Mouse (Mus musculus) thymus, postnatal 0 days (tissue): ENCODE results near the gene Inka2. TPM values are rescaled to one million over a fixed set of nuclear protein-coding genes. Genes with fewer than 3 reads are reported as not detected.

Experiments used
- DNase-seq: peaks from one replicate; pipeline ENCODE4 v3.0.0-alpha.2; 2015; ENCODE audit warnings: low spot score
- polyA plus RNA-seq: library from polyadenylated mRNA; unstranded; fragments of >200 nt; fragmentation: Nextera tagmentation; extraction: Ambion mirVana; gene quantifications from 2 replicates; pipeline ENCODE4 v1.2.1, GENCODE M21; 2015

Inka2 gene
- polyA plus RNA-seq, 1 experiment from 2014 or later: 2.6 TPM

DNA sequence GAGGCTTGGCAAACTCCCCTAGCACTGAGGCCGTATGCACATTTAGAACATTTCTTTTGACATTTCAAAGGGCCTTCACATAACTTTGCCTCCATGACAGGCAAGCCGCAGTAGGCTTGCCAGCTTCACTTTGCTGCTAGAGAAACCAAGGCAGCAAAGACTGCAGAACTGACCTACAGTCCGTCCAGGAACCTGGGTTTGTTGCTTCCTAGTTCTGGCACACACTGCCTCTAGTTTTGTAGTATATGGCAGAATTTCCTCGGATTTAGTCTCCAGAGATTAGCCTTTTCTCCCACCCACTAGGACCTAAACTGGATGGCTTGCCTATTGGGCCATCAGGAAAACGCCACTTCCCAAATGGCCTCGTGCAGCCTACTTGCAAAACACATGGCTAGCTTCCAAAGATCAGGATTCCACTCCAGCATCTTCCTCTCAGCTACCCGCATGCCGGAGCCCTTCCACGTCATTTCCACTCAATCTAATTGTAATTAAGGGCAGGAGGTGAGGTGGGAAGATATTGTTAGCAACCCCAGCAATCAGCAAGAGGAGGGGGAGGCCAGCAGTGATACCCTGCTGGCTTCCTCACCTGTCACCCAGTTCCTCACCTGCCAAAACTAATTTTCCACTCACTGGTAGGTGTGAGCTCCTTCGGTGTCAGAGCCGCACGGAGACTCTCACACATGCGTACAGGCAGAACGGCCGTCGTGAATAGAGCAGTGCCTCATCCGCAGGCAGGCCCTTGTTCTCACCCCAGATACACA is 7.8 kb upstream of the Inka2 start:
- no peak for DNase-seq

DNA sequence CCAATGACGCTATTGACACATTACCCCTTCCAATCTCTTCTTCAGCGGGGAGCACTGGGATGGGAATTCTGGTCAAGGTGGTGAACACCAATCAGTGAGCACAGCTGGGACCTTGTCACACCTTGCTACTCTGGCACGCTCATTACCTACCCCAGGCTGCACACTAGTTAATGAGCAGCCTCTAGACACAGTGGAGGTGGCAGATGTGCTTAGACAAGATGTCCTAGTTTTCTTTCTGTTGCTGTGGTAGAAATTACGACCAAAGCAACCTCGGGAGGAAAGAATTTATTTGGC is 7.3 kb upstream of the Inka2 start:
- no peak for DNase-seq

DNA sequence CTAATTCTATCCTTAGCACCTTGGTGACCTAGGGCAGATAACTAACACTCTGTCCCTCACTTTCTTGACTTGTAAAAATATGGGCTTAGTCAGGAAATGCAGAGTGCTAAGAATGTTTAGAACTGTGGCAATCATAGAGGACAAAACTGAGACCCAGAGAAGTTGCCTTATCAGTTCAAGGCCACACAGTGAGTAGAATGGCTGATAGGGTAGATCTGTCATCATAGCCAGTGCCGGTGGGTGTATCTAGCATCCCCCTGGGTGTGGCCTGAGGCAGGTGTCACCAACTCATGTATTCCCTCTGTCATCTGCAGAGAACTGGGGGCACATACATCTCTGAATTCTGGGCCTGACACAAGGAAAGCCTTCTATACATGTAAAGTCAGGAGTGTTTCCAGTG is 6.1 kb upstream of the Inka2 start:
- no peak for DNase-seq

DNA sequence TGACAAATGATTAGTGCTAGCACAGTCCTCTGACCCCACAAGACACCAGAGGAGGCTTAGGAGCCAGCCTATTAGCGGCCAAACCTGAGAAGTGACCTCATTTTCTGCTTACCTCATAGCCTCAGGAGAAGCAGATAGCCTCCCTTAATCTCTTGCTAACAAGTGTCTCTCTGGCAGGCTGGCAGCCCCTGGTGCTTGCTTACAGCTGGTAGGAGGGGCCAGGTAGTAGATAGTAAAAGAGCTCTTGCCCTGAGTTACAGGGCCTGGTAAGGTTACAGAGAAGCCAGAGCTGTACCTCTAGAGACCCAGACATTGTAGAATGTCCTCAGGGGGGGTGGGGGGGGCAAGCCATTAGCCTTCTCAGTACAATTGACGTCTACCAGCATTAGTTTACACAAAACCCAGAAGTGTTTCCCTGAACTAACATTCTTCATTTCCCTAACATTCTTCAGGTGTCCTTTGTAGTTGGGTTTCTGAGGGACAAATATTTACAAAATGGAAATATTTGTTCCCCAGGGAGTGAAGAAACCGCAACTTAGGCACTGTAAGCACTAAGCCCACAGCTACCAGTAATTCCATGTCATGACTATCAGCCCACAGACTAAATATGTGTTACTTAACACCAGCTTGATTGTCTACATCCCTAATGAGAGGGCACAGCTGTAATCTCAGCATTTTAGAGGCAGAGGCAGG is 5.0 kb upstream of the Inka2 start:
- no peak for DNase-seq

DNA sequence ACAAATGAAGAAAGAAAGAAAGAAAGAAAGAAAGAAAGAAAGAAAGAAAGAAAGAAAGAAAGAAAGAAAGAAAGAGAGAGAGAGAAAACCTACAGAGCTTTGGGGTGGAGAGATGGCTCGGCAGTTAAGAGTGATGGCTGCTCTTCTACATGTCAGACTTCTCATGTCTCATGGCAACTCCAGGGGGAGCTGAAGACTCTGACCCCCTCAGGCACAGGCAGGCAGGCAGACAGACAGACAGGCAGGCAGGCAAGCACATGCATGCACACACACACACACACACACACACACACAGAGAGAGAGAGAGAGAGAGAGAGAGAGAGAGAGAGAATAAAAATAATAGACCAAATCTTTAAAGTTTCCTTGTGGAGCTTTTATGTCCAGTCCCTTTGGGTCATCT is 3.6 kb upstream of the Inka2 start:
- peak; percentile 33 for DNase-seq

DNA sequence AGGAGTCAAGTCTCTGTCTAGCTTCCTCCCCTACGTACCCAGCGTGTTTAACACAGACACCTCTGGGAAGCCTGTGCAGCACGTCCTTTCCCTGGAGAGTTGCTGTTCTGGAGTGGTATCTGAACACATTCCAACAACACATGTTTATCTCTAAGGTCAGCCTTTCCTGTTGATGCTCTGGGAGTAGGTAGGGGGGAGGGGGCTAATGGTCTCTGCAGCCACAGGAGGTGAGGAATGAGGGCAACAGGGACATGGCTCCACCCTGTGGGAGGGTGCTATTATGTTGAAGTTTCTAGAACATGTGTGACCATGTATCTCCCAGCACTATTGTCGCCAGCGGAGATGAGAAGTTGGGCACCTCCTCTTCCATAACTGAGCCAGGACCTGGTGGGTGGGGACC is 3.0 kb upstream of the Inka2 start:
- no peak for DNase-seq

DNA sequence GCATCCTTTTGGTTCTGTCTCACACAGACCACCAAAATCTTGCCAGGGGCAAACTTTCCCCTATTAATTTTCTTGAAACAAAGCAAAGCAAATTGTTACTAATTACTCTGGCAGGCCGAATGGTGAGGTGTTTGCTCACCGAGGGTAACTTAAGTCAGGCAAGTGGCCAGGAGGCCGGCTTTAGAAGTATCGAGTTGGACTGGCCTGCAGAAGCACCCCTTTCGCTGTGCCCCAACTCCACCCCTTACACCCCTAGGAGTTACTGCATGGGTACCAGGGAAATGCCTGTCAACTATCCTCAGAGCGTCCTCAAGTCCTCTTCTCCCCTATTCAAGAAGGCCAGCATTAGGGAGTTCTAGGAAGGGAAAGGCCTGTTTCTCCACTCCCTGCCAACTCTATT is 828 bp upstream of the Inka2 start:
- DNase-seq: no peak

DNA sequence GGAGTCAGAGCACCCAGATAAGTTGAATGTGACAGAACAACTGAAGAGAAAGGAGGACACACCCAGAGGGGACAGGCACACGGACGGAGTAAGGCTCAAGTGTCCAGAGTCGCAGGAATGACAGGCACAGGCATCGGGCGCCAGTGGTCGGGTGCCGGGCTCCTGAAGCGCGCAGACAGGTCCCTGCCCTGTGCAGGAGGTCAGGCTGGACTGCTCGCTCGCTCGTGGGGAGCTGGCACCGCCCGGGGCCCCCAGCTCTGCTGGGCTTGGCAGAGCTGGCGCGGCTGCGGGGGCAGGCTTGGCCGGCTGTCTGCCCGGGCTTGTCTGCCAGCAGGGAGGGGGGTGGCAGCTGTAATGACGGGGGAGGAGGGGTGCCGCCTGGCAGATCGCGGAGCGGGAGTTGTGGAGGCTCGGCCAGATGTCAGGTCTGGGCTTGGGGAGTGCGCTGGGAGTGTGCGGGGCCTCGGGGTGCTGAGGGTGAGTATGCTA is 706 bp downstream of the Inka2 start:
- DNase-seq: peak; percentile 30

DNA sequence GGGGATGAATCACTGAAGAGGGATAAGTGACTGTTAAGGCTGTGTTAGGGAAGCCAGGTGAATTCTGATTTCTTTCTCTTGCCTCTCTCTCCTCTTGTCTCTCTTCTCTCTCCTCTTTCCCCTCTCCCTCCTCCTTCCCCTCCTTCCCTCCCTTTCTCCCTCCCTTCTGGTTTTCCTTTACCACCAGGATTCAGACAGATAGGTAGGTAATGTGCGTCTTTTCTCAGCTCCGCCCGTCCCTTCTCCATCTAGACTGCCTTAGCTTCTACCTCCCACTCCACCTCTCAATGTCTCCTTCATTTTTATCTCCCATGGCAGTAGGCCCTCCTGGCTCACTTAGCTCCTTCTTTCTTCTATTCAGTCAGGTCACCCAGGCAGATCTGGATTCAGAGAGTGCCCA is 1.2 kb downstream of the Inka2 start:
- DNase-seq: no peak

DNA sequence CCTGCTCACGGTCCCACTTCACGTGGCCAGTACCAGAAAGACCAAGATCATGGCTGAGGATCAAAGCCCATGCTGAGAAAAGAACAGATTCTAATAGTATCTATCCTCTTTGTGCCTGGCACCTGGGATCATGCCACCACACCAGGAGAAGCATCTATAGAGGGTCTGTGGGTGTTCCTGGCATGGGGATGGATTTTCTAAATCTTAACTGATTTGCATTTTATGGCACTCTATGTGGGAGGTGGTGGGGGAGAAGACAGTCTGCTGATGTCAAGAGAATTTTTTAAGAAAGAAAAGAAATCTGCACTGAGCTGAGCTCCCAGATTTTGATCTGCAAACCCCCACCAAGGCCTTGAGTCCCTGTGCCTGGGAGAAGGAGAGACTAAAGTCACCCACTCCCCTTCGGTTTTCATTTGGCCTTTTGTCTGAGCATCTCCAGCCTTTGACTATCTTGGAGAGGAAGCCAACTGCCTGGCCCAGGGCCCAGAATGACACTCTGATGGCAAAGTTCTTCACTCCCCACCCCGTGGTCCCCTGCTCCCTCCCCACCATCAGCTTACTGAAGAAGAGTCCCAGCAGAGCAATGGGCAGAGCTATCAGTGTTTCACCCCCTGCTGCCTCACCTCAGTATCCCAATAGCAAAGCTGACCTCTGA is 2.1 kb downstream of the Inka2 start:
- DNase-seq: no peak

DNA sequence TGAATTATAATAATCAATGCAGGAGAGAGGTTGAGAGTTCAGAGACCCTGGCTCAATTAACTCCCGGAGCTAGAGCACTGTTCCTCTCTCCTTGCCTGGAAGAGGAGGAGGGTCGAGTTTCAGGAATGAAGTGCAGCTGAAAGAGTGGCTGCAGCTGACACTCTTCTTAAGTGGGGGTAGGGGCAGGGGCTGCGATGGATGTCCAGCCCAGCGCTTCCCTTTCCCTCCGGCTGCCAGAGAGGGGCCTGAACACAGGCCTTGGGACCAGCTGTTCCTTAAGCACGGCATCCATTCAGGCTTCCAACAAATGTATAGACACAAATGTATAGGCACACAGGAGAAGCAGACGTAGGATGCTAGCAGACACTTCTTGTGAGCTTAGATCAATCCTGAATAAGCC is 3.2 kb downstream of the Inka2 start:
- DNase-seq: no peak

DNA sequence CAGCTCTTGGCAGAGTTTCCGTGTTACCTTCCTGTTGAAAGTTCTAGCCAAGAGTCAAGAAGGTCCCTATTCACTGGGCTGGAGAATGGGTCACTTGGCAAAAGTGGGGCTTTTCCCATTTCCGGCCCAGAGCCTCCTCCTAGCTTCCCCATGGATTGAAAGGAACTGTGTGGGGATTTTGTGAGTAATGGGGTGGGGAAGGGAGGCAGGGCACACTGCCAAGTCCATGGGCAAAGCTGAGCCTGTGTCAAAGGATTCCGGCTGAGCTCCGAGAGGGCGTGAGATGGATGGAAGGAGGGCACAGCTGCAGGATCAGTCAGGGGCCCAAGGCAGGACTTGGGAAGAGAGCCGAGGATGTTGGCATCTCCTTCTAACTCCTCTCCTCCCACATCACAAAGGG is 5.8 kb downstream of the Inka2 start:
- no peak for DNase-seq

DNA sequence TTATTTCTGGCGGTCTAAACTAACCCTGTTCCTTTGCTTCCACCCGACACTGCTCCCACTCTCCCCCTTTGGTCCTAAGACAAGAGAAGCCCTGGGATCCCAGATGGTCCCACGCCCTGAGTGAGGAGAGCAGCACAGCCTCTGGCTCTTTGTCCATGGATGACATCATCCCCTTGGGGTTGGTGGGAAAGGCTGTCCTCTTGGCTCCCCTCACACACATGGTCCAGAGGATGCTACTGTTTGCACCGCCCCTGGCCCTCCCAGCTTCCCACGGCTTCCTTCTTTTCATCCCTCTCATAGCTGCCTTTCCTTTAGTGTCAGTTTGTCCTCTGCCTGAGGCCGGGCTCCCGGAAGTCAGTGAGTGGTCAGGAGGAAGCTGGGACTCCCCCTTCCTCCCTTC is 7.3 kb downstream of the Inka2 start:
- no peak for DNase-seq

DNA sequence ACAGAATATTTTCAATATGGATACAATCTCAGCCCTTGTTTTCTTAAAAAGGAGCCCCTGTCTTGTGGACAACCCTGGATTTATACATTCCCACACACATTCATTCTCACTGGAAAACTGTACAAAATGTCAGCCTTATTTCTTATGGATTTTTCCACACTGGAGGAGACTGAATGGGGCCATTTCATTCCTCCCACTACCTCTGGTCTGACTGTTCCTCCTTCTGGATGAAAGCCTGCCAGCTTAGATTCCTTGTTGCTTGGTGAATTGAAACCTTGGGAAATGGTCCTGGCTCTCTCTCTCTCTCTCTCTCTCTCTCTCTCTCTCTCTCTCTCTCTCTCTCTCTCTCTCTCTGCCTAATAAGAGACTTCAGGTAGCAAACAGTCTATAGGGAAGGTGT is 8.4 kb downstream of the Inka2 start:
- no peak for DNase-seq

DNA sequence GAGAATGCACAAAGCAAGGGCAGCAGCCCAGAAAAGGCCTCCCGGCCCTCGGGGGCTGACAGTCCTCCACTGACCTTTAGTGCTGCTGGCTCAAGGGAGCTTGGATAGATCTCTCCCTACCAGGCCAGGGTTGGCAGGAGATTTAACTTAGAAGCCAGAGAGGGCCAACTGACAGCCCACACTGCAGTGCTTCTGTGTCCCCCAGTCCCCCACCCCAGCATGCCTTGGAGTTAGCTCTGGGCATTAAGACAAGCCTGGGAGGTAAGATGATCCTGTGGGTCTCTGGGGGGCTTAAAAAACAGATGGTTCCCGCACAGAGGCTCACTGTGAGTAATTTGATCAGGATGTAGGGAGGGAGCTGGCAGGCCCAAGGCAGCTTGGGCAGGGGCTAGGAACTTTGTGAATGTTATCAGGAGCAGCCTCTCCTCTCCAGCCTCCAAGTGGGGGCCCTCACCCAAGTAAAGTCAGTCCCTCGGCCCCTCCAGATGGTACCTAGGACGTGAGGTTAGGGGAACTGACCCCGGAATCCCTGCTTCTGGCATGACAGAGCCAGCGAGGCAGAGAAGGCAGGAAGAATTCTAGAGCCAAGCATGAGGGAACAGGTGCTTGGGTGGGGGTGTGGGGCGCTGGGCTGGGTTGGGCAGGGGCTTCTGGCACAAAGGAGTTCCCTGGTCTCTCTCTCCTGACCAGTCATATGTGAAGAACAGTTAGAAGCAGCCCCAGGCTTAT is 9.9 kb downstream of the Inka2 start:
- no peak for DNase-seq

DNA sequence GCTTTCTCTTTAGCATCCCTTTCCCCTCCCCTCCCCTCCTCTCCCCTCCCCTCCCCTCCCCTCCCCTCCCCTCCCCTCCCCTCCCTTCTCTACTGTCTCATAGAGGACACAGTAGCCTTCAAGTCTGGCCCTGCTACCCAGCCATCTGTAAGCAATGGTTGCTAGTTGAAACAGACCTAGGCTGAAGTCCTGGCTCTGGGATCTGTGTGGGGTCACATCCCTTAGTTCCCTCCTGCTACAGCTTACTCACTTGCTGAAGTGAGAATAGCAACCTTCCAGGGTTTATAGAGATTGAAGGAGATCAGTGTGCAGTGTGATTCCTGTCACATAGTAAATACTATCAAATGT is 10.4 kb downstream of the Inka2 start:
- DNase-seq: no peak

DNA sequence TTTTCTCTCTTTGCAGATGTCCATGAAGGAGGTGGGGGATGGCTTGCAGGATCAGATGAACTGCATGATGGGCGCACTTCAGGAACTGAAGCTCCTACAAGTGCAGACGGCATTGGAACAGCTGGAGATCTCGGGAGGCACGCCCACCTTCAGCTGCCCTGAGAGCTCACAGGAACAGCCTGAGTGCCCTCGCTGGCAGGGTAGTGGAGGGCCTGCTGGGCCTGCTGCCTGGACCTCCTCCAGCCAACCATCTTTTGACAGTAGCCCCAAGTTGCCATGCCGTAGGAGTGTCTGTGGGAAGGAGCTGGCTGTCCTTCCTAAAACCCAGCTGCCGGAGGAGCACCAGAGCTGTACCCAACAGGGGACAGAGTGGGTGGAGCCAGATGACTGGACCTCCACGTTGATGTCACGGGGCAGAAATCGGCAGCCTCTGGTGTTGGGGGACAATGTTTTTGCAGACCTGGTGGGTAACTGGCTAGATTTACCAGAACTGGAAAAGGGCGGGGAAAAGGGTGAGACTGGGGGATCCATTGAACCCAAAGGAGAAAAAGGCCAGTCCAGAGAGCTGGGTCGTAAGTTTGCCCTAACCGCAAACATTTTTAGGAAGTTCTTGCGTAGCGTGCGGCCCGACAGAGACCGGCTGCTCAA is 12.1 kb downstream of the Inka2 start:
- DNase-seq: no peak

DNA sequence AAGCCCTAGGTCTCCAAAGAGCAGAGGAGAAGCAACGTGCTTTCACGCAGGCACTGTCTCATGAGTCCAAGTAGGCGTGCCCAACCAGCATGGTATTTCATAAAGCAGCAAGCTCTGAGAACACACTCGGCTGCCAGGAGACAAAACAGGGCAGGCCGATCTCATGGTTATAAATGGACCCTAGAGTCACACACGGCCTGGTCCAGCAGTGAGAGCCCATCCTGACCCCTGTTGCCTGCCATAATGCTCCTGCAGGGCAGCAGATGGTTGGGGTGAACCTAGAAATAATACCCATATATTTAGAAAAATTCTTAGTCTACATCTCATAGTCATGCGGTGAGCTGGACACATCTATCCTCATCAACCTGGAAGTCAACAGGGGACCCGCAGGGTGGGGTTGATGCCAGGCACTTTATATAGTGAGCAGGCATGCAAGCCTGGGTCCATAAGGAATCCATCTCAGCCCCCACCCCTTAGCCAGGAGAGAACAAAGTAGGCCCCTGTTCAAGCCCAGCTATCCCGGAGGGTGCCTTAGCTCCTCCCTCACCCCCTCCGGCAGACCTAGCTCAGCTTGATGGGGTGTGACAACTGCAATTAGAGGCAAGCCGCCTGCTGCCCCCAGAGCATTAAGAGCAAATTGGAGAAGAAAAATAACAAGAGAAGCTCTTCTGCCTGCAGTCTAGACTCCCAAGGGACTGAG is 13.6 kb downstream of the Inka2 start:
- DNase-seq: no peak

DNA sequence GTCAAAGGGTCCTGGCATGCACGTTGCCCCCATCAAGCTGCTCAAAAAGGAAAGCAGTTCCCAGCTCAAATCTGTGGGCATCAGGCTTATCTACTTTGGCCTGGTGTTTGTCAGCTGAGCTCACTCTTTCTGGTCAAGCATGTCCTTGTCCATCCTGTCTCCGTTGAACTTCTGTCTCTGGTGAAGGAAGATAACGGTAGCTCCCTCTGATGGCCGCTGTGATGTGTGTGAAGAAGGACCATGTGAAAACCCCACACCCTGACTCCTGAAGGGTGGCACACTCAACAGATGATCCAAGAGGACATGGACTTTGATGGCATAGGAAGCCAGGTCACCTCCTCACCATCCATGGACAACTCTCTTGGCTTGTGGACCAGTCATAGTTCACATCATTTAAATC is 14.3 kb downstream of the Inka2 start:
- no peak for DNase-seq

DNA sequence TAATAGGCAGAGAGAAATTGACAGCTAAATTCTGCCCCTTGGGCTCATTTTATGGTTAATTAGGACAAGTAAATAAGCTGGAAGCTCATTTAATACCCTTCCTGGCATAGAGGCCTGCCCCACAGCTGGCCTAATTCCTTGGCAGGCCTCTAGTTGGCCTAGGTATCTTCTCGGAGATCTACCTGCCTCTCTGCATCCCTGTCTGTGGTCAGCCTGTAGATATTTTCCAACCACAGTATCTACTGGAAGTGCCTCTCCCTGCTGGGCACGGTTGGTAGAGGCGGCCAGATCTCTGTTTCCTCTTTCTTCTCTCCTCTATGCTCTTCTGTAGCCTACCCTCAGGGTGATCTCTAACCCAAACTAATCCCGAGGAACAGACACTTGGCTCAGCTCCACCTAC is 15.6 kb downstream of the Inka2 start:
- no peak for DNase-seq

DNA sequence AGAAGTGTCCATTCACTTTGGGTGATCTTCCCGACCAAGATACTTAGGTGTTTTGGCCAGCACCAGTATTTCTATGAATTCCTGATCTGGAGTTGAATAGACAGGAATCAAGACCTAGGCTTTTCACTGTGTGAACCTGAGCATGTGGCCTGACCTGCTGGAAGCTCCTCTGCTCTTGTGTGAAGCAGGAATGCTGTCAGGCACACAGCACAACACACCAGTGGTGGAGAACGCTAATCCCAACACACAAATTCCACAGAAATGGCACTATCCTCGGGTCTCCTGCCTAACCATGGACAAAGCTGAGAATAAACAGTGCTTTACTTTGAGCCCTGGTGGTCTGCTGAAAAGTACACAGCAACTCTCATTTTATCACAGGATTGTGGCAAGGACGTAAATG is 16.1 kb downstream of the Inka2 start:
- no peak for DNase-seq
